Mouse (Mus musculus) G1E (cell line): ENCODE data around the gene Vasn.

ENCODE experiments used
- CTCF ChIP-seq: IDR thresholded peaks from 2 replicates; pipeline ENCODE4 v1.5.1; 2012; ENCODE audit warnings: low read depth, low read length, inconsistent platforms, mixed read lengths
- GATA1 ChIP-seq: IDR thresholded peaks from 2 replicates; pipeline ENCODE4 v1.6.1; 2012; ENCODE audit warnings: borderline replicate concordance, low read length, inconsistent platforms, mixed read lengths
- GATA2 ChIP-seq: IDR thresholded peaks from 2 replicates; pipeline ENCODE4 v1.6.1; 2012; ENCODE audit warnings: low read depth, low read length, inconsistent platforms, borderline replicate concordance
- POLR2AphosphoS5 ChIP-seq: IDR thresholded peaks from 2 replicates; pipeline ENCODE4 v1.6.1; 2012; ENCODE audit warnings: low read depth, low read length, inconsistent platforms; ENCODE audit not compliant: insufficient replicate concordance
- TAL1 ChIP-seq: conservative IDR thresholded peaks from 2 replicates; pipeline ENCODE4 v1.6.1; 2012; ENCODE audit warnings: low read depth, low read length, inconsistent platforms, mixed read lengths

DNA sequence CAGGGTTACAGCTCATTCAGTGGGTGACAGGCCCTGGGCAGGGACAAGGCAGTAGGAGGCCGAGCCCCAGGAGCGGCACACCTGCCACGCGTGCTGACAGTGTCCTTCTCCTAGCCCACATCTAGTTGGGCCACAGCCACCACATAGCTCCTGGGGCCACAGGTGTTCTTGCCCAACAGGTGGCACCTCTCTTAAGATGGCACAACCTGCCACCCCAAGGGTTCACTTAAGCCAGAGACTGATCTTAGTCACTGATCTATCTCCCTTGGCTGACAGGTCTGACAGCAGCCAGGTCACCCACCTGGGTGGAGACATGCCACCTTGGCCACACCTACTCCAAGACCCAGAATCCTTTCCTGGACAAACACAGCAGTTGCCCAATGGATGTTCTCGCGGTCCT, 3.2 kb downstream of the Vasn start:
- TF ChIP-seq POLR2AphosphoS5 = no peak
- no peak for TF ChIP-seq CTCF
- TF ChIP-seq GATA1 = no peak
- no peak for TF ChIP-seq TAL1
- no peak for TF ChIP-seq GATA2
